Mouse (Mus musculus): Measurements from ENCODE around the gene Gm20696.

Gene Gm20696

GRCm38 (mm10) chr6:99625306-99625705, 41.3 kb downstream of the Gm20696 start:
- DNase-seq (ENCODE audit: extremely low read depth, insufficient read length, low spot score): no peak

DNA sequence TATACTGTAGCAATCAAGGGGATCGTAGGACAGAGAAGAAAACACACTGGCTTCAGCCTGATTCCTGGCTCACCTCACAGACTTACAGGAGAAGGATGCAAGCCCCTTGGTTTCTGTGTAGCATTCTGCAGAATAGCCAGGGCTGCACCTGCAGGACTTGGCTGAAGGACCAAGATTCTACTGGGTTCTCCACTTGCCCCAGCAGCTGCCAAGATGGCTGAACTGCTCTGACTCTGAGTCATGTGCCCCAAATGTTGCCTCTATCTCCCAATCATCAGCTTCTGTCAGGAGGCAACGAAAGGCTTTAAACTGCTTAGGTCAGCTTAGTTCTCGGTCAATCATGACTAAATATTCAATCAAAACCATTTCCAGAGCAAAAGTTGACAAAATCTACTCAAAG, 42.1 kb downstream of the Gm20696 start:
- no peak for DNase-seq (ENCODE audit: extremely low read depth, insufficient read length, low spot score)

DNA sequence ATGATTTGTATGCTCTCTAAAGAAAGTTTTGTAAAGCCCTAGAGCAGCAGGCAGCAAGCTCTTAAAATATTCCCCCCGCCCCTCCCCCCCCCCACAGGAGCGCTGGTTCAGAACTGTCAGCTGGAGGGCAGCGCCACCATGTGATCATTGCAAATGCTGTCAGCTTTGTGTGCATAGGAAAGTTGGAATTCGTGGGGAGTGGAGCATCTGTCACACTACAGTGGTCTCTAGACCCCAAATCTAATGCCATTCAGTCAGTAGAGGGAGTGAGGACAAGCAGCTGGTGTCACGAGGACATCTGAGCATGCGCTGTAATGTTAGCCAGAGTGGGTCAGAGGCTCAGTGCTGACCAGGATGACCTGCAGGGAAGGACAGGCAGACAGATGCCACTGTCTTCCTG, 43.0 kb downstream of the Gm20696 start:
- DNase-seq (ENCODE audit: extremely low read depth, insufficient read length, low spot score): no peak

- DNase-seq (ENCODE audit: extremely low read depth, insufficient read length, low spot score): no peak
Observed at GRCm38 (mm10) chr6:99621167-99621566, 45.4 kb downstream of the Gm20696 start.

GRCm38 (mm10) chr6:99620471-99620870, 46.1 kb downstream of the Gm20696 start:
- DNase-seq (ENCODE audit: extremely low read depth, insufficient read length, low spot score): no peak

DNA sequence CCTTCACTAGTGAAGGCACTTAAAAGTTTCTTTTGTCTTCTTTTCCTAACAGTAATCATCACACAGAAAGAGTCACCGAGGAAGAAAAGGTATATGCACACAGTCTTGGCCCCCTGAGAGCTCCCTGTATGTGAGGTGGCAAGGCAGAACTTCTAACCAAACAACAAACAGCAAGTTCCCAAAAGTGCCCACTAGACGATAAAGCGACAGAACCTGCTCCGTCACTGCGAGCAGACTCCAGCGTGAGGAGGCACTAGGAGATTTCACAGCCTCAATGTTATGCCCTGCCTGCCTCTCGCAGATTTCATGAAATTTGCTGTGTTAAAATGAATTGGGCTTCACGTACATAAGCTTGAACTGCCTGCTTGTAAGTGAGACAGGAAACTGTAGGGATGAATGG, 46.6 kb downstream of the Gm20696 start:
- DNase-seq (ENCODE audit: extremely low read depth, insufficient read length, low spot score): no peak

GRCm38 (mm10) chr6:99619466-99619865, 47.1 kb downstream of the Gm20696 start:
- DNase-seq (ENCODE audit: extremely low read depth, insufficient read length, low spot score): no peak

DNA sequence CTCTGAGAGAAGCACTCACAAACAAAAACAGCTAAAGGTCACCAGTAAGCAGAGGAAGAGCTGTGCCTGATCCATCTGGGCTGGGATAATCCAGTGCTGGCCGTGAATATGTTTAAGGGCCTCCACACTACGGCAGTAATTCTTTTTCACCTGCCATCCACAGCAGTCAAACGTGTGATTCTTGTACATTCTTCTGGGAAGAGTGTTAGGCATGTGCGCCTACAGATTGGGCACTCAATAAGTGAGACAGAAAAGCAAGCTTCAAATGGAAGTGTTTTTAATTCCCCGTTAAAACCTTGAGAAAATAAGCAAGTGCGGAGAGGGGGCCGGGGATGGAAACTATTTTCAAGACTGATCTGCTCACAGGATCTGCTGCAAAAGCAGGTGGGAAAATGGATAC, 48.7 kb downstream of the Gm20696 start:
- no peak for DNase-seq (ENCODE audit: extremely low read depth, insufficient read length, low spot score)

DNA sequence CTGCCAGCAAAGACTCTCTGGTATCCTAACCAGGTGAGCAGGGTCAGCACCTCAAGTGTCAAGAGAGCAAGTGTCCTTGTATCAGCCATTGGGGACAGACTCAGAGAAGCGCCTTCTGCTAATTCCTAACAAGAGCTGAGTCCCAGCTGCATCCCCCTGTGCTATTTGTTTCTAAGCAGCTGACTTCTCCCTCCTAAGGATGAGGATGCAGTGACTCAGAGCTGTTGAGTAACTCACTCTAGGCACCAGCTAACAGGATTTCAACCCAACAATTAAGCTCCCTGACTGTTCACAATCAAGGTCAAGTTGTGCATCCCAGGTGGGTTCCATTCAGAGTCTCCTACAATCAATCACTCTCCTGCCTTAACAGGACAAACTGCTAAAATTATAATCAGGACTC, 49.2 kb downstream of the Gm20696 start:
- no peak for DNase-seq (ENCODE audit: extremely low read depth, insufficient read length, low spot score)

GRCm38 (mm10) chr6:99615272-99615751, 51.3 kb downstream of the Gm20696 start:
- DNase-seq (ENCODE audit: extremely low read depth, insufficient read length, low spot score): no peak

DNA sequence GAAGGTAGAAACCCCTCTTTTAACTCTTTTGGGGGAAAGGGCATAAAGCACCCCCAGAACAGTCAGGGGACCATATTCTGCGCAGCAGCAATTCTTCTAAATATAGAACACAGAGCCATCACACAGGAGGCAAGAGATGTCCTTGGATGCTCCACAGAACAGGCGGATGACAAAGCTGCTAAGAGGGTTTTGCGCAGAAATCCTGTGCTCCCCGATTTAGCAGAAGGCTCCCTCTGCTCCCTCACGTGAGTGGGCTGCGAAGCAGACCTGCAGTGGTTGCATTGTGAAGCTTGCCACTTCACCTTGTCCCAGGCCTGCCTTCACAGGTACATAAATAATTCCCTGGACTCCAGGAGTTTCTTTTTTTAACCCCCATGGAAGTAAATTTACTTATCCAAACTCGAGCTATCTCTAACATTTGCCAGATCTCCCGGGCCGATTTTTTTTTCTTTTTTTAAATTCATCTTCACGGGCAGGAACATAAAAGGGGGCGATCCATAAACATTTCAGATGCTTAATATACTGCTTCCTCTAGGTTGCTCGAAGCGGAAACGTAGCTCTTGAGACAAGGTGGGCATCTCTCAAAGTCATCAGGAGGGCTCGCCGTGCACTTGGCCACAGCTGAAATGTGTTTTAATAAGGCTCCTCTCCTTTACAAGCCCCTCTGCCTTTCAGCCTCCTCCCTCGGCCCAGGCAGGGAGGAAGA, 51.9 kb downstream of the Gm20696 start:
- no peak for DNase-seq (ENCODE audit: extremely low read depth, insufficient read length, low spot score)

DNA sequence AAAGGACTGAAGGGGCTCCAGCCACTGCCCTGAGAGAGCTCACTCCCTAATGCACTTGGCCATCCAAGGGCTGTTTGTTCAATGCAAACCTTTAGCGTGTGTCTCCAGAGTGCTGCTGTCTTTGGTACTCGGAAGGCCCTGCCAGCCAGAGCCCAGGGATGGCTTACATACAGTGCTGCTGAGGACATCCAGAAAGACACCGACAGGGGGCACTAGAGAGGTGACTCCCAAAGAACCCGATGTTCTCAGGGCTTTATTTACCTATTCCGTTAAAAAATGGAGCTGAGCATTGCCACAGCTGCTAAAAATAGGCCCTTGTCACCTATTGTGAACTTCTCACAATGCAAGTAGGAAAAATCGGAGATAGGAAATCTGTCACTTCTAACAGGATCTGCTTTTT, 54.7 kb downstream of the Gm20696 start:
- DNase-seq (ENCODE audit: extremely low read depth, insufficient read length, low spot score): no peak

DNA sequence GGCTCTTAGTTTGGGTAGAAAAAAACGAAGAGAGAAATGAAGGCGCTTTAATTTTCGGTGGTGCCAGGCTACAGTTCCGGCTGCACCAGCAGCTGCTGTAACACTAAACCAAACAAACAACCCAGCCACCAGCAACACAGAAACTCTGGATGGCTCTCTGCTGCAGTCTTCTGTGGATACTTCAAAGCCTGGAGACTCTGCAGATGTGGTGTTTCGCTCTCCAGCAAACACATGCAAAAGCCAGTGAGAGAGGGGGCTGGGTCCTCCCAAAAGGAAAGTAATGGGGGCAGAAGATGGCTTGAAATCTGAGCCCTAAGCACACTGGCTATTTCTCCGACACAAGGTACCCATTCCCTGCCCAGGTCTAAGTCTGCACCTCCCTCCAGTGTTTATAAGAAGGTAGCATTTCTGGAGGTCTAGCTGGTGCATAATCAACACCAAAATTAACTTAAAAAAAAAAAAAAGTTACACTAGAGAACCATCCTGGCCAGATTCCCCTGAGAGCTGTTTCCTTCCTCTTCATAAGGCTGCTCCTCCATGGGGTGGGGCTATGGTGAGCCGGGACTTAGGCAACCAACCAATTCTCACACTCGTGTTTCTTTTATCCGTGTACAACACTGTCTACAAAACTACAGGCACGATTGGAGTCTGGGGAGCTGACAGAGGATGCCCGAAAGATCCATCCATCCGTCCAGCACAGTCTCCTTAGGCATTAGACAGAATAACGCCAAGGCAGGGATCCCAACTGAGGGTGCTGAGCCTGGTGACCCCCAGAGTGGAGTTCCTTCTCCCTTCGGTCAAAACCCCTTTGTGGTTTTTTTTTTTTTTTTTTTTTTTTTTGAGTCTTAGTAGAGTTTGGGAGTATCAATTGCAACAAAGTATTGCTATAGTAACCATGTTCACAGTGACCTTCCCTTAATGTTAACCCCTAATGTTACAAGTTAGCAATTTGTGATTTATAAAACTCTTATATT, 55.9 kb downstream of the Gm20696 start:
- DNase-seq (ENCODE audit: extremely low read depth, insufficient read length, low spot score): no peak

DNA sequence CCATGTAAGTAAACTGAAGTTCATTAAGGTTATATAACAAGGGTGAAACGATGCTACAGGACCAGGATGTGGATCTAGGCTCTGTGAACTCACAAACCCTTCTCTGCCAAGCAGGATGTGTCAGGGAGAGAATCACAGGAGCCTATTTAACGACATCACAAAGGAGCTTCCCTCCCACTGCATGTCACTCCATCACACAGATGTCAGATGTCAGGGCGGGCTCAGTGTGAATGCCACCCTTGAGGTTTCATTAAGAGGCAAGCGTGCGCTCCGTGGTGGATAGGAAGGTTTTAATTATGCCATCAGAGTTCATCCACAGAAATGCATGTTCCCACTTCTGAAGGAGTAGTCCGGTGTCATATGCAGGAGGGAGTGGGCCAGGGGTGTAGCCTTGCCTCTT, 60.5 kb downstream of the Gm20696 start:
- no peak for DNase-seq (ENCODE audit: extremely low read depth, insufficient read length, low spot score)

DNA sequence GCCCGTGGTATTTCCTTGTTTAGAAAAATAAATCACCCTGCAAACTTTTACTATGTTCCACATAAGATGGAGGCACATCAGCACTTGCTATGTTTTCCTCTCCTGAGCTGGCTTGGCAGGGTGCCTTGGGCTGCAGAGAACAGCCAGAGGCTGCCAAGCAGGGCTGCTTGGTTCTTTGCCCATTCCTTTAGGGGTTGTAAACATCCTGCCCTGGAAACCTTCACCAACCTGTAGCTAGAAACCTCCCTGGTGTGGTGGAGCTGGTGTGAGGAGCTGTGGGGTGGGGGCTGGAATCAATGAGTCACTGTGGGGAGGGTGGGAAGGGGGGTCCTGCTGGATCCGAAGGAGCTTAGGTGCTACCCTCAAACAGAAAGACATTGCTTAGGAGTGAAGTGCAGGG, 61.8 kb downstream of the Gm20696 start:
- DNase-seq (ENCODE audit: extremely low read depth, insufficient read length, low spot score): peak; percentile 36

DNA sequence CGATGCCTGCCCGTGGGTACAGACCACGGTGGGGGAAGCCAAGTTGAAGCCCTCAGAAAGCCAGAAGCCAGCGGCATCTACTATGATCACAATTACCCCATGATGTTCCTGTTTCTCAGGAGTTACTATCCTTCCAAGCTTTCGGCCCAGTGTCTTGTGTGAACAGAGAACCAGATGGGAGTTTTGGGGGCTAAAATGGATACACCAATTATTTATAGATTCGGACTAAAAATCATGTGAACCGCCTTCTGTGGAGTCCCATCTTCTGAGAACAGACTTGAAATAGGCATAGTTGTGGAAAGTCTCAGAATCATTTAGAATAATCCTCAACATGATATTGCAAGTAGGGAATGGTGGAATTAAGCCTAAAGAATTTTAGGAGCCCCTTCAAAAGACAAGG, 64.2 kb downstream of the Gm20696 start:
- DNase-seq (ENCODE audit: extremely low read depth, insufficient read length, low spot score): no peak

DNA sequence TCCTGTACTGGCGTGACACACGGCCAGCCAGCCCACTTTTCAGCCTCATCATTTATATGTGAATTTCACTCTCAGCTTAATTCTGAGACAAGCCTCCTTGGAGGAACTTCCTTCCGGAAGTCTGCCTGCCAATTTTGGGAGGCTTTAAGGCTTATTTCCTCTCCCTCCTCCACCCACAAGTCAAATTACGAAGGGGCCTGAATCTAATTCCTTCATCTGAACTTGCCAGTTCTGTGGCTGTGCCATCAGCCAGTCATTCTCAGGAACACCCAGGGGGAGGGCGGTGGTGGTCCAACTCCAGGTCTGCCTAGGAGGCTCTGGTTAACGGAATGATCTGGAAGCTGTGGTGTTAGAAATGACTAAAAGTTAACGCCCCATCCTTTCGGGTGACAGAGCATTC, 65.7 kb downstream of the Gm20696 start:
- no peak for DNase-seq (ENCODE audit: extremely low read depth, insufficient read length, low spot score)

- DNase-seq (ENCODE audit: extremely low read depth, insufficient read length, low spot score): peak; percentile 38
Observed at GRCm38 (mm10) chr6:99600168-99600793, 66.3 kb downstream of the Gm20696 start.

DNA sequence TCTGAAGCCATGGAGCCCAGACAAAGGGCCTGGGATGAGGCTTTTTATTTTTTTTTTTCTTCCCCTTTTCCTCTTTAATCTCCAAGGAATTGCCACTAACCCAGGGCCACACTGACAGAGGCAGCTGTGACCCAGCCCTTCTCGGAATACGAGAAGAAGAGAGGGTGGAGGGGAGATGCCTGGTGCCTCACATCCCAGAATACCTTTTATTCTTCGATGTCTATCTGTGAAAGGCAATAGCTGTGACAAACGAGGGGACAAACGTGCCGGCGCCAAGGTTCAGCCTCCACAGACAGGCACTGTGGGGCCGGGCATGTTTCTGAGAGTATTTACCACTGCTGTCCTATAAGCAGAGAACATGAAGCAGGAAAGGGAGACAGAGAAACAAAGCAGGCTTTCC, 66.9 kb downstream of the Gm20696 start:
- DNase-seq (ENCODE audit: extremely low read depth, insufficient read length, low spot score): no peak

DNA sequence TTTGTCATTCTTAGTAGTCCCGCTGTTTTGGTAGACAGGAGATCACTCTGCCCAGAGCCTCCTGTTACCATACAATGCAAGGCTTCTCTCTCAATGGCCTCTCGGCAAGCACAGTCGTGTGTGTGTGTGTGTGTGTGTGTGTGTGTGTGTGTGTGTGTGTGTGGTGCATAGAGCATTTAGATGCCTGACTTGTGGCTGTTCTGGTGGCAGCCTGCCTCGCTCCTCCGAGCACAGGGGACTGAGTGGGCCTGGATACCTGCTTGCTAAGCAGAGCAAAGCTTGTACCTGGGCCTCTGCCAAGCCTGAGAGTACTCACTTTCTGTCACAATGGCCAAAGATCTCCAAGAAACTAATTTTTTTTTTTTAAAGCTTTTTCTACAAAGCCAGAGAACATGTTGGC, 67.4 kb downstream of the Gm20696 start:
- no peak for DNase-seq (ENCODE audit: extremely low read depth, insufficient read length, low spot score)

- DNase-seq (ENCODE audit: extremely low read depth, insufficient read length, low spot score): no peak
Observed at GRCm38 (mm10) chr6:99577040-99577439, 89.6 kb downstream of the Gm20696 start.
